Mouse (Mus musculus): ENCODE measurements around the gene Rnf220.

DNA sequence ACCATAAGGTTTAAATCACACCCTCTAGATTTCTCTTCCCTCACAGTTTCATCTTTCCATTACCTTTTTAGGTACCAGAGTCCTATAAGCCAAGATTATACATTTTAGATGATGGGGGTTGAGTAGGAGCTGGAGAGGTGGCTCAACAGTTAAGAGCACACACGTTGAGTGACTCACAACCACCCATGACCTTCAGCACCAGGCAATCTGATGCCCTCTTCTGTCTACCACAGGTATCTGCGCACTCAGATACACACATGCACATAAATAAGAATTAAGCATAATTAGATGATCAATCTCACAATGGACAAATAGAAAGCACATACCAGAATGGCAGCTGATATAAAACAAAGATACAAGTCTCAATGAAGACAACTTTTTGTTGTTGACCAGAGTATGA lies 24.5 kb upstream of the Rnf220 start:
- TF ChIP-seq GATA1 (IDR thresholded peaks at IDR 0.05; ENCODE audit: borderline replicate concordance, low read length) (no peak), FLI1 (IDR thresholded peaks at IDR 0.05; ENCODE audit: low read length) (no peak)

Measured in megakaryocyte, embryonic 14.5 days (primary cell).